Mouse (Mus musculus): Measurements from ENCODE around the gene Gstp1.
"Not testable (repeated sequence)": the region's sequence is repeated elsewhere in the genome, so short reads cannot be mapped to it uniquely, and the experiment has no call there.

The Gstp1 gene

DNA sequence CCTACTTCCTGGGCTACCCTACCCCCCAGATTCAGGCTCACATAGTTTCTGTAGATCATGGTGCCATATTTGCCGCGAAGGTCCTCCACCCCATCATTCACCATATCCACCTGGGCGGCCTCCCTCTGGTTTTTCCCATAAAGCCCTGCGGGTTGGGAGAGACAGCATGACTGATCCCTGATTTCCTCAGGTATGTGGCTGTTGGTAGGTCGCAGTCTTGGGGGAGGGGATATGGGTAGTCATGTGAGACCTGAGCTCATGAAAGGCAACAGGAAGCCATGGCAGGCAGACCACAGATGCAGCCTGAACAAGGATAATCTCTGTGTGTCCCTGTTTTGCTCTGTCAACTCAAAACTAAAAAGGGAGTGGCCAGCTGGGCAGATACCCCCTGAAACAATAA, 3.2 kb upstream of the Gstp1 start:
- DNase-seq (ENCODE audit: low read depth, low spot score): not testable (repeated sequence)

DNA sequence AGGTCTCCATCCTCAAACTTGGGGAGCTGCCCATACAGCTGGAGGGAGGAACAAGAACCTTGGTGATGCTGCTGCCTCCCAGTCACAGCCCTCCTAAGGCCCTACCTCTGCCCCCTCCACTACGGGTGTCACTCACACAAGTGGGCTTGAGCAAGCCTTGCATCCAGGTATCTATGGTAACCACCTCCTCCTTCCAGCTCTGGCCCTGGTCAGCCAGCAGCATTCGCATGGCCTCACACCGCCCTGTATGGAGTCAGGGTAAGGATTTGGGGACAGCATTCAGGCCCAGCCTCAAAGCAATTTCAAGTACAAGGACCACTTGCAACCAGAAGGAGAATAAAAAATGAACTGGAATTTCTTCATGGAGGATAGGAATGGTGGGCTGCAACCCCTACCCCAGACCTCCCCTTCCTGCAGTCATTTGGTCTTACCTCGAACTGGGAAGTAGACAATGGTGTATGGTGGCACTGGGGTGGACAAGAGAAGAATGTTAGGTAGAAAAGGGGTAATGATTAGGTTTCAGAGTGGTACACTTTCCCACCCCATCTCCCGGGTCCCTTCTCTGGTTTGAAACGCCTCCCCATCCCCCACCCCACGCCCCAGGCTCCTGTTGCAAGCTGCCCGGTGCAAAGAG, 514 bp downstream of the Gstp1 start:
- not testable (repeated sequence) for DNase-seq (ENCODE audit: low read depth, low spot score)

- no peak for DNase-seq (ENCODE audit: low read depth, low spot score)
Measured at GRCm38 (mm10) chr19:4036327-4037045, 1.3 kb downstream of the Gstp1 start.

- DNase-seq (ENCODE audit: low read depth, low spot score): no peak
Measured at GRCm38 (mm10) chr19:4033742-4034141, 4.0 kb downstream of the Gstp1 start.

DNA sequence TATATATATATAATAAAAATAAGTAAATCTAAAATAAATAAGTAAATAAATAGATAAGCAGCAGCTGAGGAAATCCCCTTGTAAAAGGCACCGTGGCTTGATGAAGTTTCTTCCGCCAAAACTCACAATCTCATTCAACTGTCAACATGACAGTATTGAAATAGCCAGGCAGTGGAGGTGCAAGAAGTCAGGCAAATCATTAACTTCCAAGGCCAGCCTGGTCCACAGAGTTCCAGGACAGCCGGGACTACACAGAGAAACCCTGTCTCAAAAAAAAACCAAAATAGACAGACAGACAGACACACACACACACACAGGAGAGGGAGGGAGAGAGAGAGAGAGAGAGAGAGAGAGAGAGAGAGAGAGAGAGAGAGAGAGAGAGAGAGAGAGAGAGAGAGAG, 4.5 kb downstream of the Gstp1 start:
- DNase-seq (ENCODE audit: low read depth, low spot score): no peak

GRCm38 (mm10) chr19:4032668-4033067, 5.1 kb downstream of the Gstp1 start:
- DNase-seq (ENCODE audit: low read depth, low spot score): no peak

DNA sequence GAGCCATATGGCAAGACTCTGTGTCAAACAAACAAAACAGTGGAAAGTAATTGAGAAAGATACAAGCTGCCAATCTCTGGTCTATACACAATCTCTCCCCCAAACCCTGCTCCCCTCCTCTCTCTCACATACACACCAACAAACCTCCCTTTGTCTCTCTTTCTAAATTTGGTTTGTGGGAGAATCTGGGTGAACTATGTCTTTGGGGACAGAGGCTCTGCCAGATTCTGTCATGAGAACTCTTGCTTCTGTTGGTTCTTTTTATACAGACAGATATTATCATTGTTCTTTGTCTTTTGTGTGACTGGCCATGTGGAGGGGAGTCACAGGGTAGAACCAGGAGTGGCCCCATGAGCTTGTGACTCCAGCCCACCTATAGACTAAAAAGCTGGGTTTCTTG, 10.2 kb downstream of the Gstp1 start:
- no peak for DNase-seq (ENCODE audit: low read depth, low spot score)

GRCm38 (mm10) chr19:4023185-4023584, 14.6 kb downstream of the Gstp1 start:
- no peak for DNase-seq (ENCODE audit: low read depth, low spot score)

GRCm38 (mm10) chr19:4018743-4019583, 18.8 kb downstream of the Gstp1 start:
- peak; percentile 79 for DNase-seq (ENCODE audit: low read depth, low spot score)

GRCm38 (mm10) chr19:4017921-4018587, 19.7 kb downstream of the Gstp1 start:
- no peak for DNase-seq (ENCODE audit: low read depth, low spot score)

- no peak for DNase-seq (ENCODE audit: low read depth, low spot score)
Measured at GRCm38 (mm10) chr19:4015635-4016034, 22.1 kb downstream of the Gstp1 start.

- DNase-seq (ENCODE audit: low read depth, low spot score): peak; percentile 88
Measured at GRCm38 (mm10) chr19:4014802-4015201, 23.0 kb downstream of the Gstp1 start.

DNA sequence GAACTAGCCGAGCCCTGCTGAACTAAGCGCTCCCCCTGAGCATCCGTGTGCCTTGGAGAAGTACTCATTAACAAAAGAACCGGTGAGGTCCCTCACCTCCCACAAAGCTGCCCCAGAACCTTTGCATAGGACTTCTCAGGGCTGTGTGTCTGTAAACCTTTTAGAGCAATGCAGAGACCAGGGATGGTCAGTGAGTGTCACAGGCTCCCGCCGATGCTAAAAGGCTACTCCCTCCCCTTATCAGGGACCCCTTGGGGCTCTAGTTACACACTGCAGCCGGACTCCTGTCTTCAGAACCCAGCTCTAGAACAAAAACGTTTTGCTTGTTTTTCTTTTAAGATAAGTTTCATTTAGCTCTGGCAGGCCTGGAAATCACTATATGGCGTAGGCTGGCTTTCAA, 24.7 kb downstream of the Gstp1 start:
- no peak for DNase-seq (ENCODE audit: low read depth, low spot score)

GRCm38 (mm10) chr19:4012432-4013022, 25.3 kb downstream of the Gstp1 start, which contains the start of gene Ndufv1:
Gene Ndufv1, minus strand, starts transcription at chr19:4012806.
- DNase-seq (ENCODE audit: low read depth, low spot score): peak; percentile 97

DNA sequence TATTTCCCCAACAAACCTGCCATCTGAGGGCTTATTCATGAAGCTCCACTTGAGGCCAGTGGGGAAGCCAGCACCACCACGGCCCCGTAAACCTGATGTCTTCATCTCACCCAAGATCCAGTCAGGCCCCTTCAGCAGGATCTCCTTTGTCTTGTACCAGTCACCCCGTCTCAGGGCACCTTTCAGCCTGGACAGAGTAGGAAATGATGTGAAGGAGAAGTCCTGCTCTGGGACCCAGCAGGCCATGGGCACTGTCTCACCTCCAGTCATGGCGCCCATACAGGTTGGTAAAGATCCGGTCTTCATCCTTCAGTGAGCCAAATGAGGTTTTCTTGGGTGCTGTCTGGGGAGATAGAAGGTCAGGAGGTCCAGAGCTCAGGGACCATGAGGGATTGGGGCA, 26.7 kb downstream of the Gstp1 start:
- DNase-seq (ENCODE audit: low read depth, low spot score): no peak

GRCm38 (mm10) chr19:4005971-4006370, 31.8 kb downstream of the Gstp1 start:
- no peak for DNase-seq (ENCODE audit: low read depth, low spot score)

- no peak for DNase-seq (ENCODE audit: low read depth, low spot score)
Measured at GRCm38 (mm10) chr19:4005091-4005490, 32.7 kb downstream of the Gstp1 start.

- no peak for DNase-seq (ENCODE audit: low read depth, low spot score)
Measured at GRCm38 (mm10) chr19:4004331-4004730, 33.5 kb downstream of the Gstp1 start.

DNA sequence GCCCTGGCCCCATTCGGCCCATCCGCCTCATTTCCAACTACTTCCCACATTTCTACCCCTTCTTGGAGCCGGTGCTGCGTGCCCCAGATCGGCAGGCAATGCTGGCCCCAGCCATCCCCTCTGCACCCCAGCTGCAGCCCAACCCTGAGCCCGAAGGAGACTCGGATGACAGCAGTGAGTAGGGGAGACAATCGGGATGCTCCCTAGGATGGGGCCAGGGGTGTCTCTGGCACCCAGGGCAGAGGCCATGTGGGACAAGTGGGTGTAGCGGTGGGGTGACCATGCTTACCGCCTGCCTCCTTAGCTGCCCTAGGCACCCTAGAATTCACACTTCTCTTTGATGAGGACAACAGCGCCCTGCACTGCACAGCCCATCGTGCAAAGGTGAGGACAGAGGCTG, 34.1 kb downstream of the Gstp1 start:
- no peak for DNase-seq (ENCODE audit: low read depth, low spot score)

- DNase-seq (ENCODE audit: low read depth, low spot score): no peak
Measured at GRCm38 (mm10) chr19:4003112-4003511, 34.7 kb downstream of the Gstp1 start, which contains the start of gene Doc2g. Gene Doc2g, plus strand, starts transcription at chr19:4003313.

- DNase-seq (ENCODE audit: low read depth, low spot score): no peak
Measured at GRCm38 (mm10) chr19:4001752-4002151, 36.0 kb downstream of the Gstp1 start.
